Mouse (Mus musculus) heart, embryonic 14.5 days (tissue): ENCODE results near the gene Lyg2. TPM values are rescaled to one million over a fixed set of nuclear protein-coding genes. Genes with fewer than 3 reads are reported as not detected.

Experiments
- ATAC-seq: fragments of 200-750 bp; cut with Nextera tagmentation; 2 replicates; pipeline ENCODE4 v1.8.0; 2017; ENCODE audit warnings: low read depth, moderate TSS enrichment; ENCODE audit not compliant: insufficient number of reproducible peaks, insufficient read depth, low FRiP score
- H3K27ac ChIP-seq, 2 experiments: fragments of 200-500 bp in 1 of 2; fragments of 300-500 bp in 1 of 2; sonication (generic) in 1 of 2; replicated peaks in 1 of 2; 2 replicates each; pipeline ENCODE4 v1.5.1; 2012 to 2014; ENCODE audit warnings: low read depth in 2 of 2, low read length in 2 of 2, control low read depth in 1 of 2, mild to moderate bottlenecking in 1 of 2, mixed read lengths in 1 of 2; ENCODE audit not compliant: control insufficient read depth in 1 of 2, insufficient read depth in 1 of 2
- H3K27me3 ChIP-seq: fragments of 300-500 bp; sonication (generic); 2 replicates; pipeline ENCODE4 v1.6.1; 2014; ENCODE audit warnings: mild to moderate bottlenecking, low read length, control low read depth; ENCODE audit not compliant: control insufficient read depth, insufficient read depth
- H3K36me3 ChIP-seq: fragments of 300-500 bp; sonication (generic); 2 replicates; pipeline ENCODE4 v1.6.1; 2014; ENCODE audit warnings: mild to moderate bottlenecking, control low read depth, low read length, mixed read lengths; ENCODE audit not compliant: control insufficient read depth, insufficient read depth
- H3K4me1 ChIP-seq, 2 experiments: fragments of 200-500 bp in 1 of 2; fragments of 300-500 bp in 1 of 2; sonication (generic) in 1 of 2; 2 replicates each; pipeline ENCODE4 v1.6.1; 2012 to 2014; ENCODE audit warnings: low read length in 2 of 2, control low read depth in 1 of 2, mixed read lengths in 1 of 2; ENCODE audit not compliant: control insufficient read depth in 2 of 2, insufficient read depth in 2 of 2
- H3K4me2 ChIP-seq: fragments of 300-500 bp; sonication (generic); 2 replicates; pipeline ENCODE4 v1.6.1; 2014; ENCODE audit warnings: mild to moderate bottlenecking, low read length
- H3K4me3 ChIP-seq, 2 experiments: fragments of 200-500 bp in 1 of 2; fragments of 300-500 bp in 1 of 2; sonication (generic) in 1 of 2; 2 replicates each; pipeline ENCODE4 v1.5.1; 2012 to 2014; ENCODE audit warnings: low read length in 2 of 2, mild to moderate bottlenecking in 2 of 2, control low read depth in 1 of 2, low read depth in 1 of 2, moderate library complexity in 1 of 2; ENCODE audit not compliant: control insufficient read depth in 1 of 2, insufficient read depth in 1 of 2
- H3K9ac ChIP-seq: fragments of 300-500 bp; sonication (generic); 2 replicates; pipeline ENCODE4 v1.6.1; 2014; ENCODE audit warnings: mild to moderate bottlenecking, low read length
- H3K9me3 ChIP-seq: fragments of 300-500 bp; sonication (generic); 2 replicates; pipeline ENCODE4 v1.6.1; 2016; ENCODE audit warnings: low read length, control low read depth; ENCODE audit not compliant: control insufficient read depth
- WGBS: fragments of 180-500 bp; shearing (Covaris S2); extraction: QIAGEN DNeasy Blood & Tissue Kit; methylation state at CpG from one replicate; pipeline ENCODE4 v1.1.7; 2014; 5-methylcytosine and 5-hydroxymethylcytosine counted together
- polyA plus RNA-seq: library from polyadenylated mRNA; unstranded; fragments of >200 nt; fragmentation: Nextera tagmentation; extraction: Ambion mirVana; gene quantifications from 2 replicates; pipeline ENCODE4 v1.2.1, GENCODE M21; 2014

Gene Lyg2
- polyA plus RNA-seq, 1 experiment from 2014 or later, result not detected

DNA sequence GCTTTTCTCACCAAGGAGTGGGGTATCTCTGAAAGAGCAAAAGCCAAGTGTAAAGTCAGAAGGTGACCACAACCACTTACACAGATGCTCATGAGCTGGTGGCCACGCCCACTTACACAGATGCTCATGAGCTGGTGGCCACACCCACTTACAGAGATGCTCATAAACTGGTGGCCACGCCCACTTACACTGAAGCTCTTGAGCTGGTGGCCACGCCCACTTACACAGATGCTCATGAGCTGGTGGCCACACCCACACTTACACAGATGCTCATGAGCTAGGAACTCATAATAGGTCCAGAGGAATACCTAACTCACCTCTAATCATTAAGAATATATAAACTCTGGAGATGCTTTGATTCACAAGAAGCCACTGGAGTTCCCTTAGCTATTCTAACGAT, 31.8 kb downstream of the Lyg2 start:
- no peak overlapping the region for H3K4me3 ChIP-seq
- H3K4me1 ChIP-seq, result peaks cover 0 to 4% of the 10 kb centered on the region in 2 experiments; a peak in 2 of 4 replicates
- H3K9ac ChIP-seq, result no peak overlapping the region
- no peaks in the 10 kb centered on the region for H3K27me3 ChIP-seq
- peaks cover 51% of the 10 kb centered on the region for H3K36me3 ChIP-seq
- H3K4me2 ChIP-seq, result no peak overlapping the region
- no peak overlapping the region for H3K27ac ChIP-seq
- 66% methylated on average over 4 of the region's 4 CpGs for WGBS
- ATAC-seq, result no peak
- no peaks in the 10 kb centered on the region for H3K9me3 ChIP-seq

DNA sequence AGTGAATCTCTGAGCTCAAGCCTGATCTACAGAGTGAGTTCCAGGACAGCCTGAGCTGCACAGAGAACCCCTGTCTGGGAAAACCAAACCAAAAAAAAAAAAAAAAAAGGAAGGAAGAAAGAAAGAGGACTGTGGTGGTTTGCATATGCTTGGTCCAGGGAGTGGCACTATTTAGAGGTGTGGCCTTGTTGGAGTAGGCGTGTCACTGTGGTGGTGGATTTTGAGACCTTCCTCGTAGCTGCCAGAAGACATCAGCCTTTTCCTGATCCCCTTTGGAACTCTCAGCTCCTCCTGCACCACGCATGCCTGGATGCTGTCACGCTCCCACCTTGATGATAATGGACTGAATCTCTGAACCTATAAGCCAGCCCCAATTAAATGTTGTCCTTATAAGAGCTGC, 32.9 kb downstream of the Lyg2 start:
- 88% methylated on average over 4 of the region's 4 CpGs for WGBS
- Histone ChIP-seq H3K4me3 (no peak overlapping the region), H3K4me2 (no peak overlapping the region), H3K36me3 (peaks cover 62% of the 10 kb centered on the region), H3K27me3 (no peaks in the 10 kb centered on the region), H3K4me1 (no peaks in the 10 kb centered on the region), H3K9me3 (no peaks in the 10 kb centered on the region), H3K27ac (no peak overlapping the region), H3K9ac (no peak overlapping the region)
- no peak for ATAC-seq

DNA sequence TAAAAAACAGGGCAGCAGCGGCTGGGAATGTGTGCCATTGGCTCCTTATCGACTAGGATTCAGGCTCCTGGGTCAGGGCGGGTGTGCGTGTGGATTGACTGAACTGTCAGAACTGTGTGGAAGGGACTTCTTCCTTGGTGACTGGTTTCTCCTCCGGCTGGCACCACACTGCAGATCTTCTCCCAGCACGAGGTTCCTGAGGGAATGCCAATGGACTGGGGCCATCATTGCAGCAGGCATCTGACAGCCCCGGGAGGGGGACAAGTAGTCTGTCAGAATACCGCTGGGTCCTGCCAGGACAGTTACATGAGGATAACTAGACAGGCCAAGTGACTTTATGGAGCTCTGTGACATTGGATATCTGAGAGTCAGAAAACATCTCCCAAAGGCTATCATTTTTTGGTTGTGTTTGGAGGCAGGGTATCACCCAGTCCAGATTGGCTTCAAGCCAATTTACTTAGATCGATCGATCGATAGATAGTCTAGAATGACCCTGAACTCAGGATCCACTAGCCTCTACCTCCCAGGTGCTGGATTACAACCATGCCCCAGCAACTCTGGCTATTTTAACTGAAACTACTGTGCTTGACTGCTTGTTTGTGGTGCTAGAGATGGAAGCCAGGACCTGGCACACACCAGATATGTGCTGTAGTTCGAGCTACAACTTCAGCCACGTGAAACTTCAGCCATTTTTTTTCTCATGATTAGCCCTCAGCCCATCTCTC, 38.4 kb downstream of the Lyg2 start:
- no peak for ATAC-seq
- H3K9ac ChIP-seq, result no peak overlapping the region
- WGBS, result 87% methylated on average over 13 of the region's 13 CpGs
- H3K4me3 ChIP-seq, result no peak overlapping the region
- H3K27ac ChIP-seq, result no peak overlapping the region
- H3K9me3 ChIP-seq, result peaks cover 3% of the 10 kb centered on the region; the same call in 1 of the 2 replicates
- no peak overlapping the region for H3K4me2 ChIP-seq
- no peaks in the 10 kb centered on the region for H3K27me3 ChIP-seq
- peaks cover 77% of the 10 kb centered on the region for H3K36me3 ChIP-seq
- H3K4me1 ChIP-seq, result peaks cover 0 to 3% of the 10 kb centered on the region in 2 experiments; a peak in 1 of 4 replicates

DNA sequence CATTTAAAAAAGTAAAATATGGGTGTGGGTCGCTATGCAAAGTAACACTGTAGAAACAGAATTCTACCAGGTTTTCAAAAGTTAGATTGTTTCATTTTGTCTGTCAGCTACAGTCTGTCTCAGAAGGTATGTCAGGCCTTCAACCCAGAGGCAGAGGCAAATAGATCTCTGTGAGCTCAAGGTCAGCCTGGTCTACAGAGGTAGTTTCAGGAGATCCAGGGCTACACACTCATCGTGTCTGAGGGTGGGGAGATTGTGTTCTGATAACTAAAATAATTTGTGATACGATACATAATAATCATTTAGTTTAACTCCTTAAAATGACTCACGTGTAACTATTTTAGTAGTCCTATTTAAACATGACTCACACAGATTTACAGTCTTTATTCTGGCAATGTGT, 43.1 kb downstream of the Lyg2 start:
- no peak for ATAC-seq
- 84% methylated on average over 4 of the region's 4 CpGs for WGBS
- Histone ChIP-seq H3K9ac (peak overlapping the region; percentile 73; the same call in 1 of the 2 replicates), H3K4me3 (no peak overlapping the region), H3K27ac (no peak overlapping the region), H3K9me3 (peaks cover 3% of the 10 kb centered on the region; the same call in 1 of the 2 replicates), H3K27me3 (no peaks in the 10 kb centered on the region; the same call in 1 of the 2 replicates), H3K4me2 (peak overlapping the region; percentile 87), H3K4me1 (peaks cover 2 to 7% of the 10 kb centered on the region in 2 experiments; a peak in 2 of 4 replicates), H3K36me3 (peaks cover 35% of the 10 kb centered on the region)

DNA sequence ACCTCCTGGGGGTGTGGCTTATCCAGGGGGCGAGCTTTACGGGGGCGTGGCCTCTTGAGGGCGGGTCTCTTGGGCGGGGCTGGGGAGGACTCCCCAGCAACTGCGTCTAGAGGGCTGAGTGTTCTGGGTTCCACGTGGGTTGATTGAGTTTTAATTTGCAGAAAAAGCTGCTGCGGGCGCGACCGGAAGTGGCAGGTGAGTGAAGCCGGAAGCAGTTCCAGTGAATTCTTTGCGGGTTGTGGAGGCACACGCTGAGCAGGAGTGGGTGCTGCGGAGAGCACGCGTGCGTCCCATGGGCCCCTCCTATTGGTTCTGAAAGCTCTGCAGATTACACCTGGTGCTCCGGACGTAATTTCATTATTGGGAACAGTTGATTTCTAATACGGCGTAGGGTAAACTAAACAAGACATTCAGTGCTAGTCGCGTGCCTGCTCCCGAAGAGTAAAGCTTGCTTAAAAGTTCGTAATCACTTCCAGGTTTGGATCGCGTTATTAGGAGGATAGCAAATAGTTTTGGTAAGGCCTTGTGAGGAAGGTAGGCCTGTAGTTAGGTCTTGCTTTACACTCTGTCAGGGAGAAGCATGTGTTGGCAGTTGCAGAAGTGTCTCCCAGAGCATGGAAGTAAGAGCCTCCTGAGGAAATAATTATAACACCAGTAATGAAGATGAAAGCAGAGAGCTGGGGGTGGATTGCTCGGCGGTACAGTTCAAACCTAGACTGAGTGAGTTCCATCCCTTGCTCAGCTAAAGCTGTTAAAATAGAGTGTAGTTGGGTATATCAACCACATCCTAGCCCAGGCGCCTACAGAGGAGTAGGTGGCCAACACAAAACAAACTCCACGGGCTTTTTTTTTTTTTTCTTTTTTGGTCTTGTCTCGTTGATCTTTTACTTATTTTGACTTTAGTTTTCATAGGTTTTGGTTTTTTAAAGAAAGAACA, 43.9 kb downstream of the Lyg2 start:
- 6% methylated on average over 33 of the region's 33 CpGs for WGBS
- H3K27ac ChIP-seq, result peak overlapping the region; percentile 77 to 80
- ATAC-seq, result peak; percentile 89
- peak overlapping the region; percentile 58 to 63 for H3K4me3 ChIP-seq
- no peaks in the 10 kb centered on the region; the same call in 1 of the 2 replicates for H3K27me3 ChIP-seq
- peaks cover 28% of the 10 kb centered on the region for H3K36me3 ChIP-seq
- H3K9ac ChIP-seq, result peak overlapping the region; percentile 73
- H3K4me1 ChIP-seq, result peaks cover 2 to 7% of the 10 kb centered on the region in 2 experiments; a peak in 2 of 4 replicates
- H3K4me2 ChIP-seq, result peak overlapping the region; percentile 87
- H3K9me3 ChIP-seq, result peaks cover 3% of the 10 kb centered on the region; the same call in 1 of the 2 replicates

DNA sequence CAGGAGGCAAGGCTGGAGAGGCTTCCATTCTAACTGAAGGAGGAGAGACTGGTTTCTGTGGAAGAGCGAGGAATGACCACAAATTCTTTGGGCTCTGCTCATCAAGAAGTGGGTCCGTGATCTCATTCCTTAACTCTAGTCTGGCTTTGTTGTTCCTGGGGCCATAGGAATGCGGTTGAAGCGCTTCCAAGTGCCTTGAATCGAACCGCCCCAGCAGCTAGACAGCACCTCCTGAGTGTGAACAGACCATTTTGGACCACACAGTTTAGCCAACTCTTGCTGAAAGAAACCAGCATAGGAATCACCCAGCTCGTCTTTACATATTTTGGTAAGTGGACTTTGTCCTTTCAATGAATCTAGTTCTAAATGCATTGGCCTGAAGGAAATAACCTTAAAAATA, 44.6 kb downstream of the Lyg2 start, which contains the start of gene Lipt1:
Gene Lipt1, plus strand, starts transcription at position 35 of the 400 bp plus-strand sequence.
- peaks cover 3% of the 10 kb centered on the region; the same call in 1 of the 2 replicates for H3K9me3 ChIP-seq
- H3K4me3 ChIP-seq, result peak within 1 kb of the TSS; percentile 58 to 63
- peaks cover 21% of the 10 kb centered on the region for H3K36me3 ChIP-seq
- peak within 1 kb of the TSS; percentile 73 for H3K9ac ChIP-seq
- WGBS, result 3% methylated on average over 7 of the region's 7 CpGs
- no peaks in the 10 kb centered on the region; the same call in 1 of the 2 replicates for H3K27me3 ChIP-seq
- H3K4me1 ChIP-seq, result peaks cover 2 to 7% of the 10 kb centered on the region in 2 experiments; a peak in 2 of 4 replicates
- H3K4me2 ChIP-seq, result peak within 1 kb of the TSS; percentile 87
- peak within 1 kb of the TSS; percentile 77 to 80 for H3K27ac ChIP-seq
- peak; percentile 66 for ATAC-seq

DNA sequence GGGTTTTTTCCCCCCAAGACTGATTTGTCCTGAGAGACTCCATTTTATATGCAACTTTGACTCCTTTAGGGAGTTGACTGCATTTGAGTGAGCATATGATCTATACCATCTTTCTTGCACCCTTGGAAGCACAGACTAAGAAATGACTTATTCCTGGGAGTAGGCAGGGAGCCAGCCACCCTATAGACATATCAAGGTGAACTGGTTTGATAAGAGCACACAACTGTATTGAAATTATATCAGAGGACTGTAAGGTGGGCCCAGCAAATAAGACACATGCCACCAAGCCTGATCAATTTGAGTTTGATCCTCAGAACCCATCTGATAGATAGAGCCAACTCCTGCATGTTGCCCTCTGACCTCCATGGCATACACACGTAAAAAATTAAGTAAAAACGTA, 46.9 kb downstream of the Lyg2 start:
- H3K4me1 ChIP-seq, result peaks cover 5 to 11% of the 10 kb centered on the region in 2 experiments; a peak in 2 of 4 replicates
- H3K27me3 ChIP-seq, result no peaks in the 10 kb centered on the region; the same call in 1 of the 2 replicates
- no peak overlapping the region for H3K4me3 ChIP-seq
- no peak for ATAC-seq
- no peaks in the 10 kb centered on the region for H3K36me3 ChIP-seq
- no peak overlapping the region for H3K4me2 ChIP-seq
- H3K9me3 ChIP-seq, result no peaks in the 10 kb centered on the region; the same call in 1 of the 2 replicates
- no peak overlapping the region for H3K27ac ChIP-seq
- WGBS, result 66% methylated on average over 2 of the region's 2 CpGs
- H3K9ac ChIP-seq, result no peak overlapping the region
